Mouse (Mus musculus): ENCODE results near the gene Tlr5.

DNA sequence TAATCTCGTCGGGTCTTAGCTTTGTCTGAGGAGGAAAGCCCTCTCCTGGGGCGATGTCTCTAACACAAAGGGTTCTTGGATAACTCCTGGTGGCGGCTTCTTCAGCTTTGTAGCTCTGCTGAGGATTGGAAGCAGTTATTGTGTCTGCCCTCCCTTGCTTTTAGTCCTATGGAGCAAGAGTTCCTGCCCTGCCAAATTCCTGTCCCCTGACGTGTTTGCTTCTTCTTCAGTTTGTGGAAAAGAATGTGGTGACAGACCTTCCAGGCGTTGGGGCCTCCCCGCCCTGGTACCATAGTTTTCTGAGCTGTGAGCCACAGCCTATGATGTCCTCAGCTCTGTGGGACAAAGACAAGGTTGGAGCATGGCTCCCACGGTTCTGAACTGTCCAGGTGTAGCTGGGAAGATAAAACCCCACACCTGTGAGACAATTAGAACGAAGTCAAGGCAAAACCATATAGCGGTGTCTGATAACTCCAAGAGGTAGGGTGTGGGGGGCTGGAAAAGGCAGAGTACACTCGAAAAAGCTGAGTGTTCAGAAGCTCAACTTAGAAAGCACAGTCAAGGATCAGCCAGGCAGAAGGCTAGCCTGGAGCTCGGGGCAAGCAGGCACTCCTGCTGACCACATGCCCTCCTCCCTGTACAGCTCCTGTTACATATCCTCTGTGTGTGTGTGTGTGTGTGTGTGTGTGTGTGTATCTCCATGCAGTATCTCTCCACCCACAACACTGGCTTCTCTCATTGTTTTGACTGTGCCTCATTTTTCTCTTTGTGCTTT is 1.8 kb downstream of the Tlr5 start:
- TF ChIP-seq CTCF (IDR thresholded peaks at IDR 0.05; ENCODE audit: extremely low read depth, insufficient read depth, insufficient read length, insufficient replicate concordance): no peak
- no peak for TF ChIP-seq POLR2A (IDR thresholded peaks at IDR 0.05; ENCODE audit: low read depth, low read length)
